Mouse (Mus musculus) kidney, adult 18-20 months (tissue): ENCODE measurements around the gene Psmg3.

Source experiments
- DNase-seq: peaks from one replicate; pipeline ENCODE4 v3.0.0; 2021

Psmg3 gene

GRCm38 (mm10) chr5:139826357-139827055 lies at the start of gene Psmg3, which contains the start of gene Gm26938:
Gene Psmg3, minus strand, starts transcription at chr5:139826885.
Gene Gm26938, minus strand, starts transcription at chr5:139826407.
- DNase-seq: peak; percentile 95

- DNase-seq: no peak
Observed at GRCm38 (mm10) chr5:139871526-139871925, 44.8 kb upstream of the Psmg3 start.

GRCm38 (mm10) chr5:139870886-139871285 lies 44.2 kb upstream of the Psmg3 start:
- DNase-seq: peak; percentile 21

GRCm38 (mm10) chr5:139862759-139863158 lies 36.1 kb upstream of the Psmg3 start:
- peak; percentile 66 for DNase-seq

GRCm38 (mm10) chr5:139860328-139861104 lies 33.8 kb upstream of the Psmg3 start:
- DNase-seq: no peak

GRCm38 (mm10) chr5:139849626-139850320 lies 23.1 kb upstream of the Psmg3 start:
- DNase-seq: peak; percentile 31

GRCm38 (mm10) chr5:139839142-139839541 lies 12.5 kb upstream of the Psmg3 start:
- no peak for DNase-seq

GRCm38 (mm10) chr5:139838476-139838892 lies 11.8 kb upstream of the Psmg3 start:
- DNase-seq: peak; percentile 50

GRCm38 (mm10) chr5:139835706-139836105 lies 9.0 kb upstream of the Psmg3 start:
- DNase-seq: no peak

- no peak for DNase-seq
Observed at GRCm38 (mm10) chr5:139832125-139832524, 5.4 kb upstream of the Psmg3 start.

GRCm38 (mm10) chr5:139830734-139831133 lies 4.0 kb upstream of the Psmg3 start:
- no peak for DNase-seq

- DNase-seq: no peak
Observed at GRCm38 (mm10) chr5:139829384-139829783, 2.7 kb upstream of the Psmg3 start.

GRCm38 (mm10) chr5:139827593-139827992 lies 908 bp upstream of the Psmg3 start:
- DNase-seq: no peak

GRCm38 (mm10) chr5:139825947-139826346 lies 738 bp downstream of the Psmg3 start:
- no peak for DNase-seq

GRCm38 (mm10) chr5:139824531-139824930 lies 2.2 kb downstream of the Psmg3 start:
- DNase-seq: no peak

- no peak for DNase-seq
Observed at GRCm38 (mm10) chr5:139821466-139822459, 4.9 kb downstream of the Psmg3 start.

- no peak for DNase-seq
Observed at GRCm38 (mm10) chr5:139819538-139820181, 7.0 kb downstream of the Psmg3 start, which contains the start of gene Tmem184a. Gene Tmem184a, minus strand, starts transcription at chr5:139819917.

- peak; percentile 61 for DNase-seq
Observed at GRCm38 (mm10) chr5:139818801-139819200, 7.9 kb downstream of the Psmg3 start.

GRCm38 (mm10) chr5:139818056-139818455 lies 8.6 kb downstream of the Psmg3 start:
- DNase-seq: no peak

GRCm38 (mm10) chr5:139817292-139817691 lies 9.4 kb downstream of the Psmg3 start:
- no peak for DNase-seq

- no peak for DNase-seq
Observed at GRCm38 (mm10) chr5:139816445-139816844, 10.2 kb downstream of the Psmg3 start.

- DNase-seq: no peak
Observed at GRCm38 (mm10) chr5:139815964-139816363, 10.7 kb downstream of the Psmg3 start.
